Mouse (Mus musculus): Measurements from ENCODE around the gene Sec14l1.

Gene Sec14l1

GRCm38 (mm10) chr11:117138795-117139463 lies 24.0 kb downstream of the Sec14l1 start:
- Histone ChIP-seq H3K36me3 (ENCODE audit: control insufficient read depth, insufficient read depth, low read length, poor library complexity, severe bottlenecking) (peaks cover 2% of the 10 kb centered on the region; the same call in 1 of the 2 replicates), H3K27me3 (ENCODE audit: control insufficient read depth, insufficient read depth, low read length, poor library complexity, severe bottlenecking) (no peaks in the 10 kb centered on the region)
- no peak for DNase-seq (ENCODE audit: low read depth, low spot score)

GRCm38 (mm10) chr11:117141376-117142001 lies 26.5 kb downstream of the Sec14l1 start:
- H3K27me3 ChIP-seq (ENCODE audit: control insufficient read depth, insufficient read depth, low read length, poor library complexity, severe bottlenecking), result no peaks in the 10 kb centered on the region
- peaks cover 6% of the 10 kb centered on the region; the same call in 1 of the 2 replicates for H3K36me3 ChIP-seq (ENCODE audit: control insufficient read depth, insufficient read depth, low read length, poor library complexity, severe bottlenecking)
- no peak for DNase-seq (ENCODE audit: low read depth, low spot score)

- DNase-seq (ENCODE audit: low read depth, low spot score), result no peak
- Histone ChIP-seq H3K36me3 (ENCODE audit: control insufficient read depth, insufficient read depth, low read length, poor library complexity, severe bottlenecking) (peaks cover 6% of the 10 kb centered on the region; the same call in 1 of the 2 replicates), H3K27me3 (ENCODE audit: control insufficient read depth, insufficient read depth, low read length, poor library complexity, severe bottlenecking) (no peaks in the 10 kb centered on the region)
Observed at GRCm38 (mm10) chr11:117142507-117142906, 27.5 kb downstream of the Sec14l1 start.

GRCm38 (mm10) chr11:117145451-117146117 lies 30.6 kb downstream of the Sec14l1 start:
- peak; percentile 15 for DNase-seq (ENCODE audit: low read depth, low spot score)
- Histone ChIP-seq H3K27me3 (ENCODE audit: control insufficient read depth, insufficient read depth, low read length, poor library complexity, severe bottlenecking) (no peaks in the 10 kb centered on the region), H3K36me3 (ENCODE audit: control insufficient read depth, insufficient read depth, low read length, poor library complexity, severe bottlenecking) (peaks cover 12% of the 10 kb centered on the region)

GRCm38 (mm10) chr11:117146118-117146506 lies 31.1 kb downstream of the Sec14l1 start:
- no peaks in the 10 kb centered on the region for H3K27me3 ChIP-seq (ENCODE audit: control insufficient read depth, insufficient read depth, low read length, poor library complexity, severe bottlenecking)
- peaks cover 12% of the 10 kb centered on the region for H3K36me3 ChIP-seq (ENCODE audit: control insufficient read depth, insufficient read depth, low read length, poor library complexity, severe bottlenecking)
- no peak for DNase-seq (ENCODE audit: low read depth, low spot score)

GRCm38 (mm10) chr11:117146776-117147536 lies 32.0 kb downstream of the Sec14l1 start:
- Histone ChIP-seq H3K36me3 (ENCODE audit: control insufficient read depth, insufficient read depth, low read length, poor library complexity, severe bottlenecking) (peaks cover 12% of the 10 kb centered on the region), H3K27me3 (ENCODE audit: control insufficient read depth, insufficient read depth, low read length, poor library complexity, severe bottlenecking) (no peaks in the 10 kb centered on the region)
- DNase-seq (ENCODE audit: low read depth, low spot score), result no peak

- peaks cover 12% of the 10 kb centered on the region for H3K36me3 ChIP-seq (ENCODE audit: control insufficient read depth, insufficient read depth, low read length, poor library complexity, severe bottlenecking)
- DNase-seq (ENCODE audit: low read depth, low spot score), result no peak
- H3K27me3 ChIP-seq (ENCODE audit: control insufficient read depth, insufficient read depth, low read length, poor library complexity, severe bottlenecking), result no peaks in the 10 kb centered on the region
Observed at GRCm38 (mm10) chr11:117148893-117149685, 34.1 kb downstream of the Sec14l1 start.

GRCm38 (mm10) chr11:117150467-117150966 lies 35.5 kb downstream of the Sec14l1 start:
- peak; percentile 35 for DNase-seq (ENCODE audit: low read depth, low spot score)

GRCm38 (mm10) chr11:117151461-117151860 lies 36.5 kb downstream of the Sec14l1 start:
- Histone ChIP-seq H3K27me3 (ENCODE audit: control insufficient read depth, insufficient read depth, low read length, poor library complexity, severe bottlenecking) (no peaks in the 10 kb centered on the region), H3K36me3 (ENCODE audit: control insufficient read depth, insufficient read depth, low read length, poor library complexity, severe bottlenecking) (peaks cover 7% of the 10 kb centered on the region)
- no peak for DNase-seq (ENCODE audit: low read depth, low spot score)

More at GRCm38 (mm10) chr11:117150467-117150966, 35.5 kb downstream of the Sec14l1 start:
- Histone ChIP-seq H3K36me3 (ENCODE audit: control insufficient read depth, insufficient read depth, low read length, poor library complexity, severe bottlenecking) (peaks cover 7% of the 10 kb centered on the region), H3K27me3 (ENCODE audit: control insufficient read depth, insufficient read depth, low read length, poor library complexity, severe bottlenecking) (no peaks in the 10 kb centered on the region)

- no peaks in the 10 kb centered on the region for H3K27me3 ChIP-seq (ENCODE audit: control insufficient read depth, insufficient read depth, low read length, poor library complexity, severe bottlenecking)
- no peak for DNase-seq (ENCODE audit: low read depth, low spot score)
- peaks cover 10% of the 10 kb centered on the region for H3K36me3 ChIP-seq (ENCODE audit: control insufficient read depth, insufficient read depth, low read length, poor library complexity, severe bottlenecking)
Observed at GRCm38 (mm10) chr11:117152541-117152940, 37.6 kb downstream of the Sec14l1 start.

GRCm38 (mm10) chr11:117153553-117153952 lies 38.6 kb downstream of the Sec14l1 start:
- H3K36me3 ChIP-seq (ENCODE audit: control insufficient read depth, insufficient read depth, low read length, poor library complexity, severe bottlenecking), result peaks cover 6% of the 10 kb centered on the region; the same call in 1 of the 2 replicates
- H3K27me3 ChIP-seq (ENCODE audit: control insufficient read depth, insufficient read depth, low read length, poor library complexity, severe bottlenecking), result no peaks in the 10 kb centered on the region
- DNase-seq (ENCODE audit: low read depth, low spot score), result no peak

GRCm38 (mm10) chr11:117154088-117154815 lies 39.3 kb downstream of the Sec14l1 start:
- no peaks in the 10 kb centered on the region for H3K27me3 ChIP-seq (ENCODE audit: control insufficient read depth, insufficient read depth, low read length, poor library complexity, severe bottlenecking)
- H3K36me3 ChIP-seq (ENCODE audit: control insufficient read depth, insufficient read depth, low read length, poor library complexity, severe bottlenecking), result peaks cover 6% of the 10 kb centered on the region; the same call in 1 of the 2 replicates
- no peak for DNase-seq (ENCODE audit: low read depth, low spot score)

- no peak for DNase-seq (ENCODE audit: low read depth, low spot score)
- peaks cover 4% of the 10 kb centered on the region; the same call in 1 of the 2 replicates for H3K36me3 ChIP-seq (ENCODE audit: control insufficient read depth, insufficient read depth, low read length, poor library complexity, severe bottlenecking)
- no peaks in the 10 kb centered on the region for H3K27me3 ChIP-seq (ENCODE audit: control insufficient read depth, insufficient read depth, low read length, poor library complexity, severe bottlenecking)
Observed at GRCm38 (mm10) chr11:117156725-117157124, 41.8 kb downstream of the Sec14l1 start.
